Mouse (Mus musculus) T-helper 17 cell (primary cell): Measurements from ENCODE around the gene Gm26920.

Experiments
- in situ Hi-C, 2 experiments: fragments of 300-600 bp; cut with MboI, MseI; formaldehyde crosslinking; loops; 1 replicate in 1 of 2; 2 replicates in 1 of 2; pipeline ENCODE4 v1.15.1; 2025; ENCODE audit warnings: high pct_unique_total_duplicates in 2 of 2

The Gm26920 gene

DNA sequence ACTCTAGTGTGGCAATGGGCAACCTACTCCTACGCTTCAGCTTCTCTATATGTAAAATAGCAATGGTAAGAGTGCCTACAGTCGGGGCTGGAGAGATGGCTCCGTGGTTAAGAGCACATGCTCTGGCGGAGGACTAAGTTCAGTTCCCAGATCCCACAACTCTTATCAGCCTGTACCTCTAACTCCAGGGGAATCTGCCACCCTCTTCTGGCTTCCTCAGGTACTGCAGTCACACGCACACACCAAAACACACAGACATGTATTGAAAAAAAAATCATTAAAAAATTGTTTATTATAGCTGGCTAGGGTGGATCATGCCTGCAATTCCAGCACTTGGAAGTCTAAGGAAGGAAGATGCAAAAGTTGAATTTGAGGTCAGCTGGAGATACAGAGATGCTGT lies 27.7 kb downstream of the Gm26920 start:
- in situ Hi-C loops: no loop called here

- in situ Hi-C loops: no loop called here
These were observed 29.9 kb downstream of the Gm26920 start for GRCm38 (mm10) chr7:30060341-30060740.

DNA sequence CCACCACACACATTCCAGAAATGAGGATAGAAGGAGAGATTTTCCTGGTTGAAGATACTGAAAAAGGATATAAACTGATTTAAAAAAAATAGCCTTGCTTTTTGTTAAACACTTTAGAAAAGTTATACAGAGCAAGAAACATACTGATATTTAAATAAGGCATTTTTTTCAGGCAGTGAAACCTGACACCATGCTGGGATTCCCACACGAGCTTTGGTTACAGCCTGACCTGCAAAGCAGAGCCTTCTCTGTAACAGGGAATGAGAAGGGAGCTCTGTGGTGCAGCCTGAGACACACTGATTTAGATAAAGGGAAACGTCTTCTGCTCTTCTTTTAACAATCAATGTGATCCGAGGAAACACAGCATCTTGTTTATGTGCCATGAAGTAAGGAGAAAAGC lies 36.6 kb downstream of the Gm26920 start:
- in situ Hi-C loops: no loop called here

GRCm38 (mm10) chr7:30050882-30051548 lies 39.2 kb downstream of the Gm26920 start, which contains the start of gene Zfp14:
Gene Zfp14, minus strand, starts transcription at chr7:30051380.
- in situ Hi-C loops: no loop called here

DNA sequence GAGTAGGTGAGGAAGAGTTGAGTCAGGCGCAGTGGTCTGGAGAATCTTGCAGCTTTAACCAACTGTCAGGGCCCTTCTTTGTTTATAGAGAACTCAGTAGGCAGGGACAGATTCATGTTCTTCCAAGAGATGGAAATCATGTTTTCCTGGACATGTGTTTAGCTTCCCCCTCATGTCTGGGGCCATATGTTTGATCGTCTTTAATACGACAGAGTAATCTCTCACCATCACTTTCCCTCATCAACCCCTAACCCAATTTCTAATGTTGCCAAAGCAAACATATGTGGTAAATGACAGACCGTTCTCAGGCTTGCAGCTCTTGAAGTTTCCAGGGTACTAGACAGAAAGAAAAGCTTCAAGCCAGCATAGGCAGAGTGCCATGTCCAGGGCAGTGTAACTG lies 42.1 kb downstream of the Gm26920 start:
- in situ Hi-C loops: no loop called here

GRCm38 (mm10) chr7:30044354-30044753 lies 45.9 kb downstream of the Gm26920 start:
- in situ Hi-C loops: no loop called here

- in situ Hi-C loops: no loop called here
These were observed 55.9 kb downstream of the Gm26920 start for GRCm38 (mm10) chr7:30034331-30034730.

DNA sequence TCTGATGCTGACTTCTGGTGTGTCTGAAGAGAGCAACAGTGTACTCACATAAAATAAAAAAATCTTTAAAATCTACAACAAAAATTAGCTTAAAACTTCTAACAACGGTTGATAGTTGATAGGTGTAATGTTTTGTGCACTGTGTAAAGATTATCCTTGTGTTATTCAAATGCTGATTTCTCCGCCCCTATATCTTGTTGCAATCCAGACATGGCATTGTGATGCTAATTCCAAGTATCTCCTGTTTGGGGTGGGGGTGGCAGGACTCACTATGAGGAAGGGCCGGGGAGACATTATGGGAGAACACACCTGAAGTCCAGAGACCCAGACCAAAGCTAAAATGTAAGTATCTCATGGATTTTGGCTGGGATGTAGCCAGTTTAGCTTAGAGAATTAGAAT lies 58.8 kb downstream of the Gm26920 start:
- in situ Hi-C loops: no loop called here

GRCm38 (mm10) chr7:30030677-30031076 lies 59.5 kb downstream of the Gm26920 start:
- in situ Hi-C loops: no loop called here

GRCm38 (mm10) chr7:30028572-30028971 lies 61.6 kb downstream of the Gm26920 start:
- in situ Hi-C loops: no loop called here

- in situ Hi-C loops: no loop called here
These were observed 62.9 kb downstream of the Gm26920 start for GRCm38 (mm10) chr7:30027331-30027730.

- in situ Hi-C loops: no loop called here
These were observed 64.9 kb downstream of the Gm26920 start for GRCm38 (mm10) chr7:30025358-30025757.

- in situ Hi-C loops: no loop called here
These were observed 66.4 kb downstream of the Gm26920 start for GRCm38 (mm10) chr7:30023800-30024199.

DNA sequence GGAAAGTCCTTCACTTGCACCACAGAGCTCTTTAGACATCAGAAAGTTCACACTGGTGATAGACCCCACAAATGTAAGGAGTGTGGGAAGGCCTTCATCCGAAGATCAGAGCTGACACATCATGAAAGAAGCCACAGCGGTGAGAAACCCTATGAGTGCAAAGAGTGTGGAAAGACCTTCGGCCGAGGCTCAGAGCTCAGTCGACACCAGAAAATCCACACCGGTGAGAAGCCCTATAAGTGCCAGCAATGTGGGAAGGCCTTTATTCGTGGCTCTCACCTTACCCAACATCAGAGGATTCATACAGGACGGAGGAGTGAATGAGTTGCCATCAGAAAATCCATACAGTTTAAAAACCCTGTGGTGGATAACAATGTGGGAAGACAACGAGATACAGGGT lies 66.9 kb downstream of the Gm26920 start:
- in situ Hi-C loops: no loop called here

DNA sequence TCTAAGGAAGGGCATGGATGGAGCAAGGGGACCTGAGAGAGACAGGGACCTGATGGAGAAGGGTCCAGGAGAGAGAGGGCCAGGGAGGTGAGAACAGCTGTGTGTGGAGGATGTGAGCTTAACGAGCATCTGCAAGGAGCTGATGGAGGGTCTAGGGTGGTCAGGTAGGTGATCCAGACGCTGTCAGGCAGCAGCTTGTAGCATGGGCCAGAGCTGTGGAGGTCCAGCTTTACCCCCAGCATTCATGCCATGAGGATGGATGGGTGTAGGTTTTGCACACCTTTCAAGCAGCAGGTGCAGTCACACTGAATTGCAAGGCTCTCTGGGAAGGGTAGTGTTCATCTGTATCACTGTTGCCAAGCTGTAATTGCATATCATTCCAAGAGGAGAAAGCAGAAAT lies 70.7 kb downstream of the Gm26920 start:
- in situ Hi-C loops: no loop called here

DNA sequence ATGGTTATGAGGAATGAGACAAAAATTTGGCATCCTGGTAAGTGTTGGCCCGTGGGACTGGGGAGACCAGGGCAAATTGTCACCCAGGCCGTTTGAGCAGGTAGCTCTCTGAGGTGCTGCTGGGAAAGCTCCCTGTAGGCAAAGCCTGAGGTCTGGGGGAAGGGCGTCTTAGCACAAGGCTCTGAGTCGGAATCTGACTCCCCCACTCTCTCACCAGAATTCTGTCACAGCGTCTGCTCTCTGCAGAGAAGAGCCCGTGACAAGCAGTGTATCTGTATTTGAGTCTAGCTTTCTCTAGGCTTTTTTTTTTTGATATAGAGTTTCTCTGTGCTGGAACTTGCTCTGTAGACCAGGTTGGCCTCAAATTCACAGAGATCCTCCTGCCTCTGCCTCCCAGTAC lies 73.0 kb downstream of the Gm26920 start:
- in situ Hi-C loops: no loop called here

DNA sequence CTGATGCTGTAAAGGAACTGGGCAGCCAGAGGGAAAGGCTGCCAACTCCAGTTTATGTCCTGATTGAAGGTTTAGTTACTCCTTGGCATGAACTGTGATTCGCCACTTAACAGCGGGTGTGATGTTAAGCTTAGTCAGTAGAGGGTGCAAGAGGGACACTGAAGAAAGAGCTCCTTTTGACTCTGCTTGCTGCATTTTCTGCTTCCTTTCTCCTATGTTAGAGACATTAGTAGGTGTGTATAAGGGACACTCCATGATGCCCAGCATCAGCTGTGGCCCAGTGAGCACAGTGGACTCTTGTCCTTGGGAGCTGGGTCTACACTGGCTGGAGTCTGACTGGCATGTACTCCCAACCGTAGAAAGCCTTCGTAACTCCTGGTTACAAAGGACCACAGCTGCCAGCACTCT lies 77.2 kb downstream of the Gm26920 start:
- in situ Hi-C loops: no loop called here

DNA sequence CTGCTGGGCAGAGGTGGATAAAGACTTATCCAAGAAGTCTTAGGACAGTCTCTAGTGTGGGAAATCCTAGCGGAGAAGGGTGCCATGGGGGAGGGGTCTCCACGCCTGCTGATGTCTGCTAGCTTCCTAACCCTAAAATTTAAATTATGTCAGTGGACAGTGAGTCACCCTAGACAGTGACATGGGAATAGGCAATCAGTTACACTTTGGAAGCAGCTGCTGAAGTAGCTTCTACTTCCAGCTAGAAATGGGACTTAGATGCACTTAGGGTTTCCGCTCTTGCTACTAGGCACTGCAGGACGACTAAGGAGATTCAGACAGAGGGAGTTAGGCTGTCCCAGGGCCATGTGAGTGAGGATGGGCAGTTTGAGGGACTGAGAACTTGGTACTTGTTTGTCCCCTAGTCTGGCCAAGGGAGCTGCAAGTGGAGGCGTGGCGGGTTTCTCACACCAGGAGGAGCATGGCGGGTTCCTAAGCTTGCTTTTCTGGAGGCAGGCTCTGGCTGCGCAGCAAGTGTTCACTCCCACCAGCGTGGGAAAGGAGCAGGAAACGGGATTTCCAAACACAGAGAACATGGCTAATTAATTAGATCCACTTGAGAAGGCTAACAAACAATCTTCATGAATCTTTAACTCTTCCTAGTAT lies 79.5 kb downstream of the Gm26920 start:
- in situ Hi-C loops: no loop called here

GRCm38 (mm10) chr7:30009321-30010085 lies 80.7 kb downstream of the Gm26920 start:
- in situ Hi-C loops: no loop called here

- in situ Hi-C loops: no loop called here
These were observed 82.1 kb downstream of the Gm26920 start for GRCm38 (mm10) chr7:30008020-30008690.

GRCm38 (mm10) chr7:30007601-30008000 lies 82.6 kb downstream of the Gm26920 start:
- in situ Hi-C loops: no loop called here
